Mouse (Mus musculus) ES-E14 (cell line): ENCODE results near the gene Lsm2. TPM values are rescaled to one million over a fixed set of nuclear protein-coding genes. Genes with fewer than 3 reads are reported as not detected.
"Not testable (repeated sequence)": the region's sequence is repeated elsewhere in the genome, so short reads cannot be mapped to it uniquely, and the experiment has no call there.

Experiments used
- DNase-seq: peaks from one replicate; pipeline ENCODE4 v3.0.0-alpha.2; 2013; ENCODE audit warnings: low read depth, low spot score
- H3K27ac ChIP-seq: 2 replicates; pipeline ENCODE4 v1.5.1; 2012; ENCODE audit warnings: low read depth, mild to moderate bottlenecking, low read length, moderate library complexity, mixed read lengths; ENCODE audit not compliant: poor library complexity, insufficient read depth, severe bottlenecking
- H3K36me3 ChIP-seq: 2 replicates; pipeline ENCODE4 v1.6.1; 2012; ENCODE audit warnings: mild to moderate bottlenecking, low read length, moderate library complexity, mixed read lengths; ENCODE audit not compliant: control insufficient read depth, poor library complexity, insufficient read depth, severe bottlenecking
- H3K4me1 ChIP-seq, 2 experiments: fragments of 150-350 bp in 1 of 2; sonication (generic) in 1 of 2; 2 replicates each; pipeline ENCODE4 v1.6.1; 2012; ENCODE audit warnings: low read length in 2 of 2, mild to moderate bottlenecking in 1 of 2, mixed read lengths in 1 of 2; ENCODE audit not compliant: control insufficient read depth in 2 of 2, insufficient read depth in 2 of 2, poor library complexity in 1 of 2
- H3K4me3 ChIP-seq, 2 experiments: fragments of 150-350 bp in 1 of 2; sonication (generic) in 1 of 2; 2 replicates each; pipeline ENCODE4 v1.5.1; 2012; ENCODE audit warnings: low read length in 2 of 2, low read depth in 1 of 2, mild to moderate bottlenecking in 1 of 2, mixed read lengths in 1 of 2; ENCODE audit not compliant: insufficient read depth in 1 of 2, poor library complexity in 1 of 2, severe bottlenecking in 1 of 2
- H3K9ac ChIP-seq: 2 replicates; pipeline ENCODE4 v1.6.1; 2012; ENCODE audit warnings: low read depth, mild to moderate bottlenecking, low read length, mixed read lengths; ENCODE audit not compliant: poor library complexity, insufficient read depth, severe bottlenecking
- H3K9me3 ChIP-seq: fragments of 150-350 bp; sonication (generic); 2 replicates; pipeline ENCODE4 v1.6.1; 2012; ENCODE audit warnings: low read depth, mild to moderate bottlenecking, low read length; ENCODE audit not compliant: control insufficient read depth, insufficient read depth
- CHD2 ChIP-seq: IDR thresholded peaks from 2 replicates; pipeline ENCODE4 v1.6.1; 2014; ENCODE audit warnings: mild to moderate bottlenecking, low read depth, low read length, inconsistent platforms
- HCFC1 ChIP-seq: IDR thresholded peaks from 2 replicates; pipeline ENCODE4 v1.6.1; 2012; ENCODE audit warnings: low read length, inconsistent platforms, borderline replicate concordance; ENCODE audit not compliant: insufficient read depth
- MAFK ChIP-seq: IDR thresholded peaks from 2 replicates; pipeline ENCODE4 v1.6.1; 2014; ENCODE audit warnings: mild to moderate bottlenecking, low read depth, low read length, inconsistent platforms; ENCODE audit not compliant: insufficient read depth
- ZC3H11A ChIP-seq: IDR thresholded peaks from 2 replicates; pipeline ENCODE4 v1.6.1; 2012; ENCODE audit warnings: low read depth, mild to moderate bottlenecking, inconsistent platforms, low read length, borderline replicate concordance
- ZNF384 ChIP-seq: IDR thresholded peaks from 2 replicates; pipeline ENCODE4 v1.6.1; 2012; ENCODE audit warnings: low read depth, low read length, inconsistent platforms
- in situ Hi-C, 2 experiments: fragments of 600-800 bp; cut with MboI; formaldehyde crosslinking; loops; one replicate each; pipeline ENCODE4 v1.15.1; 2025; ENCODE audit warnings: low sequenced_read_pairs in 2 of 2, inconsistent platforms in 1 of 2; ENCODE audit not compliant: unreplicated experiment in 2 of 2
- total RNA-seq: library from RNA; depleted of rRNA; stranded (reverse); fragments of 300-350 nt; gene quantifications from 2 replicates; pipeline ENCODE4 v1.2.3, GENCODE M21; 2012

The Lsm2 gene
- total RNA-seq, 1 experiment, result 64.4 TPM

GRCm38 (mm10) chr17:34954831-34955230 is 26.8 kb upstream of the Lsm2 start:
- Histone ChIP-seq H3K27ac (no peak overlapping the region), H3K4me3 (no peak overlapping the region), H3K9ac (no peak overlapping the region), H3K4me1 (no peaks in the 10 kb centered on the region), H3K9me3 (no peaks in the 10 kb centered on the region), H3K36me3 (peaks cover 24% of the 10 kb centered on the region)
- DNase-seq, result no peak
- TF ChIP-seq HCFC1 (no peak), ZNF384 (no peak), ZC3H11A (no peak), MAFK (no peak), CHD2 (no peak)
- in situ Hi-C loops, result no loop called here

GRCm38 (mm10) chr17:34955884-34956283 is 25.8 kb upstream of the Lsm2 start:
- no peak overlapping the region for H3K9ac ChIP-seq

GRCm38 (mm10) chr17:34956340-34956739 is 25.3 kb upstream of the Lsm2 start:
- no peak for TF ChIP-seq MAFK
- no peak for TF ChIP-seq ZC3H11A
- no peak for TF ChIP-seq ZNF384
- no peak for TF ChIP-seq HCFC1

More at GRCm38 (mm10) chr17:34955884-34956283, 25.8 kb upstream of the Lsm2 start:
- no peak overlapping the region for H3K4me3 ChIP-seq
- no peak overlapping the region for H3K27ac ChIP-seq
- no peaks in the 10 kb centered on the region for H3K9me3 ChIP-seq
- no peak for DNase-seq
- H3K4me1 ChIP-seq, result peaks cover 0 to 2% of the 10 kb centered on the region in 2 experiments; a peak in 1 of 4 replicates
- no peak for TF ChIP-seq HCFC1
- in situ Hi-C loops, result no loop called here
- peaks cover 13% of the 10 kb centered on the region for H3K36me3 ChIP-seq

DNA sequence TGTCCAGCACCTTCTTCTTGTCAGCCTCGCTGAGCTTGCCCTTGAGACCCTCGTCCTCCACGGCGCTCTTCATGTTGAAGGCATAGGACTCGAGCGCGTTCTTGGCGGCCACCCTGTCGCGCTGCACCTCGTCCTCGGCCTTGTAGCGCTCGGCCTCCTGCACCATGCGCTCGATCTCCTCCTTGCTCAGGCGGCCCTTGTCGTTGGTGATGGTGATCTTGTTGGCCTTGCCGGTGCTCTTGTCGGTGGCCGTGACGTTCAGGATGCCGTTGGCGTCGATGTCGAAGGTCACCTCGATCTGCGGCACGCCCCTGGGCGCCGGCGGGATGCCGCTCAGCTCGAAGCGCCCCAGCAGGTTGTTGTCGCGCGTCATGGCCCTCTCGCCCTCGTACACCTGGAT is 24.4 kb upstream of the Lsm2 start:
- H3K27ac ChIP-seq, H3K4me1 ChIP-seq, H3K9ac ChIP-seq, DNase-seq, H3K9me3 ChIP-seq, in situ Hi-C loops, H3K36me3 ChIP-seq: not testable (repeated sequence)
- H3K4me3 ChIP-seq, result peak overlapping the region in 1 of 2 experiments; percentile 50; a peak in 1 of 4 replicates

More at GRCm38 (mm10) chr17:34956340-34956739, 25.3 kb upstream of the Lsm2 start:
- no peak overlapping the region for H3K9ac ChIP-seq
- H3K4me1 ChIP-seq, result peaks cover 0 to 2% of the 10 kb centered on the region in 2 experiments; a peak in 1 of 4 replicates
- H3K27ac ChIP-seq, result no peak overlapping the region
- H3K4me3 ChIP-seq, result no peak overlapping the region
- in situ Hi-C loops, result no loop called here
- no peak for DNase-seq
- H3K36me3 ChIP-seq, result peaks cover 9% of the 10 kb centered on the region
- H3K9me3 ChIP-seq, result no peaks in the 10 kb centered on the region

GRCm38 (mm10) chr17:34957966-34958365 is 23.7 kb upstream of the Lsm2 start:
- H3K27ac ChIP-seq, H3K4me3 ChIP-seq, H3K9me3 ChIP-seq, H3K9ac ChIP-seq, in situ Hi-C loops, H3K4me1 ChIP-seq, H3K36me3 ChIP-seq, DNase-seq: not testable (repeated sequence)

GRCm38 (mm10) chr17:34958734-34959129 is 22.9 kb upstream of the Lsm2 start:
- DNase-seq, H3K27ac ChIP-seq, H3K36me3 ChIP-seq, H3K9ac ChIP-seq, in situ Hi-C loops, H3K4me1 ChIP-seq, H3K9me3 ChIP-seq: not testable (repeated sequence)
- peak overlapping the region; percentile 54 to 60; a peak in 3 of 4 replicates for H3K4me3 ChIP-seq

GRCm38 (mm10) chr17:34959130-34959778 is 22.4 kb upstream of the Lsm2 start, which contains the start of gene Hspa1b:
Gene Hspa1b (minus strand): TSS chr17:34959238.
- in situ Hi-C loops, H3K4me1 ChIP-seq, DNase-seq, H3K9me3 ChIP-seq, H3K36me3 ChIP-seq: not testable (repeated sequence)
- peak within 1 kb of the TSS; percentile 89 for H3K27ac ChIP-seq
- H3K4me3 ChIP-seq, result peak within 1 kb of the TSS; percentile 85 to 94
- H3K9ac ChIP-seq, result peak within 1 kb of the TSS; percentile 75
